Mouse (Mus musculus) CD4-positive, CD25-positive, alpha-beta regulatory T cell, adult 2 months (primary cell): ENCODE data around the gene Ilf2.

Experiments used
- DNase-seq: peaks from one replicate; pipeline ENCODE4 v3.0.0-alpha.2; 2012; ENCODE audit warnings: low read depth, low spot score

Ilf2 gene

GRCm38 (mm10) chr3:90462579-90462978 lies 13.3 kb upstream of the Ilf2 start:
- DNase-seq: no peak

GRCm38 (mm10) chr3:90464552-90465080 lies 11.3 kb upstream of the Ilf2 start:
- DNase-seq: no peak

- peak; percentile 51 for DNase-seq
These were observed 10.7 kb upstream of the Ilf2 start for GRCm38 (mm10) chr3:90465081-90465685.

- peak; percentile 21 for DNase-seq
These were observed 10.1 kb upstream of the Ilf2 start, which contains the start of gene Npr1 for GRCm38 (mm10) chr3:90465686-90466310. Npr1 (minus strand) TSS chr3:90465866.

- peak; percentile 55 for DNase-seq
These were observed 9.6 kb upstream of the Ilf2 start for GRCm38 (mm10) chr3:90466311-90466766.

GRCm38 (mm10) chr3:90467618-90468300 lies 8.2 kb upstream of the Ilf2 start:
- no peak for DNase-seq

- peak; percentile 87 for DNase-seq
These were observed 3.7 kb upstream of the Ilf2 start for GRCm38 (mm10) chr3:90472213-90472612.

- DNase-seq: peak; percentile 29
These were observed 635 bp upstream of the Ilf2 start for GRCm38 (mm10) chr3:90475151-90475830.

GRCm38 (mm10) chr3:90486998-90487397 lies 11.1 kb downstream of the Ilf2 start:
- DNase-seq: no peak

GRCm38 (mm10) chr3:90488576-90488975 lies 12.7 kb downstream of the Ilf2 start:
- no peak for DNase-seq

GRCm38 (mm10) chr3:90490696-90491256 lies 14.8 kb downstream of the Ilf2 start, which contains the start of gene Snapin:
Snapin (minus strand) TSS chr3:90491033.
- DNase-seq: peak; percentile 97

- DNase-seq: peak; percentile 72
These were observed 15.4 kb downstream of the Ilf2 start for GRCm38 (mm10) chr3:90491350-90491749.

- no peak for DNase-seq
These were observed 18.1 kb downstream of the Ilf2 start for GRCm38 (mm10) chr3:90493831-90494540.

- DNase-seq: no peak
These were observed 20.1 kb downstream of the Ilf2 start for GRCm38 (mm10) chr3:90495850-90496525.

- DNase-seq: no peak
These were observed 21.7 kb downstream of the Ilf2 start for GRCm38 (mm10) chr3:90497597-90497996.

GRCm38 (mm10) chr3:90503444-90503843 lies 27.5 kb downstream of the Ilf2 start:
- DNase-seq: no peak

- no peak for DNase-seq
These were observed 29.3 kb downstream of the Ilf2 start for GRCm38 (mm10) chr3:90505216-90505615.

- DNase-seq: no peak
These were observed 30.4 kb downstream of the Ilf2 start for GRCm38 (mm10) chr3:90506362-90506761.

GRCm38 (mm10) chr3:90508287-90508949 lies 32.5 kb downstream of the Ilf2 start:
- DNase-seq: peak; percentile 35
